Mouse (Mus musculus) thymus, adult 18-20 months (tissue): Measurements from ENCODE around the gene Scn1a.

ENCODE experiments used
- DNase-seq, 2 experiments: peaks; one replicate each; pipeline ENCODE4 v3.0.0; 2022; ENCODE audit warnings: mixed read lengths in 2 of 2

The Scn1a gene

GRCm38 (mm10) chr2:66440711-66441110 lies at the start of gene Scn1a:
Gene Scn1a, minus strand, starts transcription at chr2:66440840.
- DNase-seq: no peak

- DNase-seq: no peak
These were observed 37.8 kb upstream of the Scn1a start for GRCm38 (mm10) chr2:66478395-66478794.

- no peak for DNase-seq
These were observed 32.7 kb upstream of the Scn1a start for GRCm38 (mm10) chr2:66473181-66473822.

- DNase-seq: no peak
These were observed 24.8 kb upstream of the Scn1a start for GRCm38 (mm10) chr2:66465484-66465883.

GRCm38 (mm10) chr2:66464874-66465458 lies 24.3 kb upstream of the Scn1a start:
- DNase-seq: no peak

- no peak for DNase-seq
These were observed 23.3 kb upstream of the Scn1a start for GRCm38 (mm10) chr2:66463916-66464315.

GRCm38 (mm10) chr2:66462458-66462857 lies 21.8 kb upstream of the Scn1a start:
- DNase-seq: no peak

- no peak for DNase-seq
These were observed 722 bp downstream of the Scn1a start for GRCm38 (mm10) chr2:66439764-66440471.

GRCm38 (mm10) chr2:66436286-66436685 lies 4.4 kb downstream of the Scn1a start:
- DNase-seq: no peak

- no peak for DNase-seq
These were observed 30.8 kb downstream of the Scn1a start for GRCm38 (mm10) chr2:66409740-66410290.

GRCm38 (mm10) chr2:66408899-66409739 lies 31.5 kb downstream of the Scn1a start:
- no peak for DNase-seq

- no peak for DNase-seq
These were observed 32.2 kb downstream of the Scn1a start for GRCm38 (mm10) chr2:66408456-66408855.

- no peak for DNase-seq
These were observed 48.1 kb downstream of the Scn1a start for GRCm38 (mm10) chr2:66392586-66392985.

GRCm38 (mm10) chr2:66367957-66368356 lies 72.7 kb downstream of the Scn1a start:
- DNase-seq: no peak

- no peak for DNase-seq
These were observed 90.0 kb downstream of the Scn1a start for GRCm38 (mm10) chr2:66350590-66350989.

GRCm38 (mm10) chr2:66346622-66347021 lies 94.0 kb downstream of the Scn1a start:
- DNase-seq: no peak

- no peak for DNase-seq
These were observed 94.5 kb downstream of the Scn1a start for GRCm38 (mm10) chr2:66346181-66346580.

- no peak for DNase-seq
These were observed 103.2 kb downstream of the Scn1a start for GRCm38 (mm10) chr2:66337406-66337805.

GRCm38 (mm10) chr2:66336396-66336795 lies 104.2 kb downstream of the Scn1a start:
- no peak for DNase-seq

GRCm38 (mm10) chr2:66272551-66272950 lies 168.1 kb downstream of the Scn1a start:
- no peak for DNase-seq

- DNase-seq: peak; percentile 93 to 94
These were observed 184.2 kb downstream of the Scn1a start, which contains the start of gene Ttc21b for GRCm38 (mm10) chr2:66256220-66257131. Gene Ttc21b, minus strand, starts transcription at chr2:66256617.

GRCm38 (mm10) chr2:66244013-66244412 lies 196.6 kb downstream of the Scn1a start:
- no peak for DNase-seq
